Mouse (Mus musculus) MEL (cell line): ENCODE results near the gene Sp6. TPM values are rescaled to one million over a fixed set of nuclear protein-coding genes. Genes with fewer than 3 reads are reported as not detected.

Experiments
- DNase-seq: peaks from one replicate; pipeline ENCODE4 v3.0.0; 2011; ENCODE audit warnings: low read depth, low spot score
- H3K27ac ChIP-seq: 2 replicates; pipeline ENCODE4 v1.5.1; 2012; ENCODE audit warnings: low read depth, mild to moderate bottlenecking, control low read depth, low read length, moderate library complexity; ENCODE audit not compliant: control insufficient read depth
- H3K27me3 ChIP-seq, 2 experiments: fragments of 150-350 bp in 1 of 2; sonication (generic) in 1 of 2; 2 replicates each; pipeline ENCODE4 v1.6.1; 2012; ENCODE audit warnings: low read length in 2 of 2, mild to moderate bottlenecking in 2 of 2, improper control_type of control experiment in 1 of 2, moderate library complexity in 1 of 2; ENCODE audit not compliant: insufficient read depth in 2 of 2, control insufficient read depth in 1 of 2
- H3K36me3 ChIP-seq, 2 experiments: 2 replicates each; pipeline ENCODE4 v1.6.1; 2012 to 2014; ENCODE audit warnings: low read length in 2 of 2, improper control_type of control experiment in 1 of 2, inconsistent platforms in 1 of 2, mild to moderate bottlenecking in 1 of 2; ENCODE audit not compliant: insufficient read depth in 2 of 2, control insufficient read depth in 1 of 2
- H3K4me1 ChIP-seq, 2 experiments: fragments of 150-350 bp in 1 of 2; sonication (generic) in 1 of 2; 2 replicates each; pipeline ENCODE4 v1.6.1; 2012; ENCODE audit warnings: low read length in 2 of 2, improper control_type of control experiment in 1 of 2, mild to moderate bottlenecking in 1 of 2; ENCODE audit not compliant: insufficient read depth in 2 of 2, control insufficient read depth in 1 of 2
- H3K4me3 ChIP-seq, 2 experiments: fragments of 150-350 bp in 1 of 2; sonication (generic) in 1 of 2; 2 replicates each; pipeline ENCODE4 v1.5.1; 2012; ENCODE audit warnings: low read depth in 2 of 2, low read length in 2 of 2, mild to moderate bottlenecking in 2 of 2, moderate library complexity in 2 of 2, control low read depth in 1 of 2, improper control_type of control experiment in 1 of 2; ENCODE audit not compliant: control insufficient read depth in 1 of 2, insufficient read depth in 1 of 2
- H3K79me2 ChIP-seq: 2 replicates; pipeline ENCODE4 v1.6.1; 2012; ENCODE audit warnings: mild to moderate bottlenecking, low read length, moderate library complexity; ENCODE audit not compliant: control insufficient read depth, poor library complexity, insufficient read depth
- H3K9ac ChIP-seq: 2 replicates; pipeline ENCODE4 v1.6.1; 2012; ENCODE audit warnings: low read depth, mild to moderate bottlenecking, control low read depth, low read length, moderate library complexity; ENCODE audit not compliant: control insufficient read depth, poor library complexity, severe bottlenecking
- H3K9me3 ChIP-seq: fragments of 150-350 bp; sonication (generic); replicated peaks from 2 replicates; pipeline ENCODE4 v1.6.1; 2012; ENCODE audit warnings: mild to moderate bottlenecking, low read length, improper control_type of control experiment, moderate library complexity; ENCODE audit not compliant: insufficient read depth
- CHD1 ChIP-seq: IDR thresholded peaks from 2 replicates; pipeline ENCODE4 v1.6.1; 2012; ENCODE audit warnings: low read depth, mild to moderate bottlenecking, inconsistent platforms, low read length, improper control_type of control experiment
- E2F4 ChIP-seq: IDR thresholded peaks from 2 replicates; pipeline ENCODE4 v1.6.1; 2011; ENCODE audit warnings: low read depth, low read length, improper control_type of control experiment, borderline replicate concordance
- ELF1 ChIP-seq: IDR thresholded peaks from 2 replicates; pipeline ENCODE4 v1.6.1; 2014; ENCODE audit warnings: low read depth, mild to moderate bottlenecking, inconsistent platforms, low read length, improper control_type of control experiment, moderate library complexity
- EP300 ChIP-seq, 2 experiments: IDR thresholded peaks; 2 replicates each; pipeline ENCODE4 v1.6.1; 2011; ENCODE audit warnings: improper control_type of control experiment in 2 of 2, low read length in 2 of 2, low read depth in 1 of 2, mild to moderate bottlenecking in 1 of 2
- ETS1 ChIP-seq: IDR thresholded peaks from 2 replicates; pipeline ENCODE4 v1.6.1; 2012; ENCODE audit warnings: low read depth, mild to moderate bottlenecking, inconsistent platforms, low read length, improper control_type of control experiment, moderate library complexity
- GABPA ChIP-seq: IDR thresholded peaks from 2 replicates; pipeline ENCODE4 v1.6.1; 2012; ENCODE audit warnings: low read depth, mild to moderate bottlenecking, inconsistent platforms, low read length, improper control_type of control experiment, moderate library complexity
- HCFC1 ChIP-seq: IDR thresholded peaks from 2 replicates; pipeline ENCODE4 v1.6.1; 2012; ENCODE audit warnings: low read depth, mild to moderate bottlenecking, inconsistent platforms, low read length, improper control_type of control experiment, moderate library complexity
- MAFK ChIP-seq: IDR thresholded peaks from 2 replicates; pipeline ENCODE4 v1.6.1; 2011; ENCODE audit warnings: low read depth, mild to moderate bottlenecking, low read length, improper control_type of control experiment, borderline replicate concordance
- MAX ChIP-seq: IDR thresholded peaks from 2 replicates; pipeline ENCODE4 v1.6.1; 2011; ENCODE audit warnings: low read length, improper control_type of control experiment
- MAZ ChIP-seq: IDR thresholded peaks from 2 replicates; pipeline ENCODE4 v1.6.1; 2012; ENCODE audit warnings: low read depth, mild to moderate bottlenecking, inconsistent platforms, low read length, improper control_type of control experiment
- MEF2A ChIP-seq: IDR thresholded peaks from 2 replicates; pipeline ENCODE4 v1.6.1; 2014; ENCODE audit warnings: low read depth, mild to moderate bottlenecking, inconsistent platforms, low read length, improper control_type of control experiment; ENCODE audit not compliant: poor library complexity, insufficient replicate concordance, severe bottlenecking; ENCODE audit errors: extremely low read depth
- MXI1 ChIP-seq: IDR thresholded peaks from 2 replicates; pipeline ENCODE4 v1.6.1; 2011; ENCODE audit warnings: mild to moderate bottlenecking, low read depth, low read length, improper control_type of control experiment
- MYC ChIP-seq: IDR thresholded peaks from 2 replicates; pipeline ENCODE4 v1.6.1; 2011; ENCODE audit warnings: low read depth, mild to moderate bottlenecking, low read length, improper control_type of control experiment, moderate library complexity
- NELFE ChIP-seq: IDR thresholded peaks from 2 replicates; pipeline ENCODE4 v1.6.1; 2011; ENCODE audit warnings: low read depth, low read length, improper control_type of control experiment
- NRF1 ChIP-seq: IDR thresholded peaks from 2 replicates; pipeline ENCODE4 v1.6.1; 2014; ENCODE audit warnings: low read depth, mild to moderate bottlenecking, inconsistent platforms, low read length, improper control_type of control experiment, moderate library complexity; ENCODE audit not compliant: poor library complexity, insufficient read depth, severe bottlenecking
- POLR2A ChIP-seq, 2 experiments: IDR thresholded peaks; 2 replicates each; pipeline ENCODE4 v1.6.1; 2011 to 2012; ENCODE audit warnings: low read length in 2 of 2, mild to moderate bottlenecking in 2 of 2, control low read depth in 1 of 2, improper control_type of control experiment in 1 of 2, low read depth in 1 of 2, moderate library complexity in 1 of 2; ENCODE audit not compliant: control insufficient read depth in 1 of 2, insufficient read depth in 1 of 2, poor library complexity in 1 of 2
- POLR2AphosphoS2 ChIP-seq: IDR thresholded peaks from 2 replicates; pipeline ENCODE4 v1.6.1; 2011; ENCODE audit warnings: low read length, improper control_type of control experiment
- POLR2AphosphoS5 ChIP-seq: IDR thresholded peaks from 2 replicates; pipeline ENCODE4 v1.6.1; 2012; ENCODE audit warnings: low read depth, borderline replicate concordance, mild to moderate bottlenecking, inconsistent platforms, low read length, moderate library complexity, mixed read lengths
- SMC3 ChIP-seq: IDR thresholded peaks from 2 replicates; pipeline ENCODE4 v1.6.1; 2011; ENCODE audit warnings: low read depth, low read length, improper control_type of control experiment
- TAL1 ChIP-seq: IDR thresholded peaks from 2 replicates; pipeline ENCODE4 v1.6.1; 2012; ENCODE audit warnings: mild to moderate bottlenecking, inconsistent platforms, low read length, moderate library complexity, mixed read lengths
- TBP ChIP-seq: IDR thresholded peaks from 2 replicates; pipeline ENCODE4 v1.8.0; 2011; ENCODE audit warnings: low read depth, low read length, improper control_type of control experiment
- TCF12 ChIP-seq: IDR thresholded peaks from 2 replicates; pipeline ENCODE4 v1.6.1; 2014; ENCODE audit warnings: low read depth, mild to moderate bottlenecking, inconsistent platforms, low read length, improper control_type of control experiment, moderate library complexity
- UBTF ChIP-seq: IDR thresholded peaks from 2 replicates; pipeline ENCODE4 v1.6.1; 2012; ENCODE audit warnings: low read depth, mild to moderate bottlenecking, inconsistent platforms, low read length, improper control_type of control experiment, moderate library complexity, borderline replicate concordance; ENCODE audit not compliant: insufficient read depth
- ZC3H11A ChIP-seq: IDR thresholded peaks from 2 replicates; pipeline ENCODE4 v1.6.1; 2012; ENCODE audit warnings: low read depth, mild to moderate bottlenecking, inconsistent platforms, low read length, improper control_type of control experiment
- ZMIZ1 ChIP-seq: IDR thresholded peaks from 2 replicates; pipeline ENCODE4 v1.6.1; 2012; ENCODE audit warnings: low read depth, mild to moderate bottlenecking, inconsistent platforms, low read length, improper control_type of control experiment, moderate library complexity
- ZNF384 ChIP-seq: IDR thresholded peaks from 2 replicates; pipeline ENCODE4 v1.6.1; 2012; ENCODE audit warnings: low read depth, mild to moderate bottlenecking, inconsistent platforms, low read length, improper control_type of control experiment
- polyA plus RNA-seq, 2 experiments: library from polyadenylated mRNA; stranded (reverse) in 1 of 2; unstranded in 1 of 2; fragments of >175 nt in 1 of 2; fragments of >200 nt in 1 of 2; gene quantifications; 2 replicates each; pipeline versions ENCODE4 v1.2.1 to v1.2.4; 2012; ENCODE audit warnings: low replicate concordance in 2 of 2, low read depth in 1 of 2; ENCODE audit not compliant: insufficient read length in 2 of 2, insufficient read depth in 1 of 2, missing spikeins in 1 of 2
- total RNA-seq: library from RNA; depleted of rRNA; stranded (reverse); fragments of 300-350 nt; gene quantifications from 2 replicates; pipeline ENCODE4 v1.2.3, GENCODE M21; 2012

Sp6 gene
- total and polyA plus RNA-seq, 3 experiments, result 0.04 TPM; not detected in 2

GRCm38 (mm10) chr11:96967544-96968269 lies 45.5 kb upstream of the Sp6 start (continued):
- TF ChIP-seq MAX, result peak; percentile 38
- TF ChIP-seq MAFK, result no peak
- peak in 1 of 2 experiments; percentile 35; a peak in 2 of 4 replicates for TF ChIP-seq EP300 (IDR thresholded peaks at IDR 0.05; ENCODE audit: low read depth in 1 of 2, low read length in 2 of 2)
- TF ChIP-seq, all 39 proteins: peak for 12

GRCm38 (mm10) chr11:96968476-96968875 lies 44.7 kb upstream of the Sp6 start:
- DNase-seq, result no peak
- Histone ChIP-seq H3K36me3 (peaks cover 3 to 42% of the 10 kb centered on the region in 2 experiments), H3K79me2 (peaks cover 16% of the 10 kb centered on the region; the same call in 1 of the 2 replicates), H3K9me3 (no peaks in the 10 kb centered on the region), H3K27me3 (no peaks in the 10 kb centered on the region), H3K9ac (no peak overlapping the region), H3K27ac (0 out of 2 replicates have a peak overlapping the region, but pooled peaks have one; percentile 23), H3K4me3 (no peak overlapping the region), H3K4me1 (peaks cover 20 to 37% of the 10 kb centered on the region in 2 experiments)
- TF ChIP-seq GABPA (no peak), SMC3 (peak; percentile 19; the same call in 1 of the 2 replicates), E2F4 (no peak), CHD1 (no peak)

- DNase-seq, result peak; percentile 82
- Histone ChIP-seq H3K9me3 (no peaks in the 10 kb centered on the region), H3K9ac (peak overlapping the region; percentile 34), H3K27me3 (no peaks in the 10 kb centered on the region), H3K27ac (peak overlapping the region; percentile 47), H3K36me3 (peaks cover under 1 to 42% of the 10 kb centered on the region in 2 experiments; a peak in 3 of 4 replicates), H3K79me2 (peaks cover 18% of the 10 kb centered on the region; the same call in 1 of the 2 replicates), H3K4me1 (peaks cover 20 to 37% of the 10 kb centered on the region in 2 experiments), H3K4me3 (no peak overlapping the region)
- TF ChIP-seq MEF2A, result no peak
- TF ChIP-seq UBTF, result no peak
- no peak for TF ChIP-seq CHD1
- TF ChIP-seq HCFC1, result no peak
- TF ChIP-seq ETS1, result peak; percentile 28; the same call in 1 of the 2 replicates
- TF ChIP-seq POLR2AphosphoS5, result no peak
- no peak for TF ChIP-seq ZC3H11A
- no peak for TF ChIP-seq ELF1
- TF ChIP-seq SMC3, result no peak
- TF ChIP-seq MAZ, result 0 out of 2 replicates have a peak, but pooled peaks have one; percentile 18
- peak; percentile 86 for TF ChIP-seq TBP
- peak; percentile 68 to 71 for TF ChIP-seq EP300 (IDR thresholded peaks at IDR 0.05; ENCODE audit: low read depth in 1 of 2, low read length in 2 of 2)
- TF ChIP-seq MXI1, result no peak
- no peak for TF ChIP-seq MAX
- no peak for TF ChIP-seq NRF1
- TF ChIP-seq ZNF384, result no peak; the same call in 1 of the 2 replicates
- peak; percentile 22; the same call in 1 of the 2 replicates for TF ChIP-seq TAL1
- no peak for TF ChIP-seq GABPA
- TF ChIP-seq POLR2A (IDR thresholded peaks at IDR 0.05; ENCODE audit: control insufficient read depth in 1 of 2, insufficient read depth in 1 of 2, low read depth in 1 of 2, low read length in 2 of 2, poor library complexity in 1 of 2), result no peak; a peak in 1 of 4 replicates
- TF ChIP-seq TCF12, result peak; percentile 61
- TF ChIP-seq NELFE, result no peak
- no peak for TF ChIP-seq MYC
- no peak for TF ChIP-seq POLR2AphosphoS2
- no peak for TF ChIP-seq ZMIZ1
Observed at GRCm38 (mm10) chr11:96969280-96969722, 43.9 kb upstream of the Sp6 start.
